Mouse (Mus musculus): Measurements from ENCODE around the gene Hmmr. TPM values are rescaled to one million over a fixed set of nuclear protein-coding genes. Genes with fewer than 3 reads are reported as not detected.

Gene Hmmr
- polyA plus RNA-seq, 1 experiment from 2014 or later, result 56.8 TPM

DNA sequence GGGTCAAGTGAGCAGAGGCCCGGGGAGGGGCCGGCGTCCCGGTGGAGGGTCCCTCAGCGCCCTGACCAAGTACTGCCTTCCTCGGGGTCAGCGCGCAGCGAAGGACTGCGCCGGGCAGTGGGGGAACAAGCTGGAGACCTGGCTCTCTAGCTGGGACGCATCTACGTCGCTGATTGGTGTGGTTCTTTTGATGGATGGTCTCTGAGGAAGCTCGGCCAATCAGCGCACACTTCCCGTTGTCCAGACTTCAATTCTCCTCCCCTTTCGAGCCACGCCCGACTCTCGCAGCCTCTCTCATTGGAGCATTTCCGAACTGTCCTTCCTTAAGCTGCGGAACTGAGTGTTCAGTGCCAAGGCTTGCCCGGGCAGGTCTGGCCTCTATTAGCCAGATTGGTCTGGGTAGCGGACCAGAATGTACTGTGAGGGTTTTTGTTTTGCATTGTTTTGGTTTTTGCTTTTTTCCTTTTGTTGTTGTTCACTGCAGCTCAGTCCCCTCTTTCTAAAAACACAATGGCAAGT is 21.9 kb upstream of the Hmmr start, which contains the start of gene Ccng1:
TSS of gene Ccng1 (minus strand) at position 203 of the 519 bp plus-strand sequence.
- under 1% methylated on average over 25 of the region's 25 CpGs for WGBS
- Histone ChIP-seq H3K9me3 (ENCODE audit: control insufficient read depth, low read length) (no peaks in the 10 kb centered on the region), H3K36me3 (ENCODE audit: control insufficient read depth, insufficient read depth, low read length) (peaks cover 30% of the 10 kb centered on the region), H3K4me3 (ENCODE audit: control insufficient read depth in 1 of 2, insufficient read depth in 1 of 2, low read depth in 1 of 2, low read length in 2 of 2) (peak within 1 kb of the TSS; percentile 61 to 93), H3K27ac (replicated peaks in 1 of 2; ENCODE audit: control insufficient read depth in 1 of 2, insufficient read depth in 1 of 2, low read depth in 2 of 2, low read length in 2 of 2) (peak within 1 kb of the TSS; percentile 92 to 95), H3K27me3 (ENCODE audit: control insufficient read depth, insufficient read depth, low read length) (no peaks in the 10 kb centered on the region), H3K9ac (ENCODE audit: low read length) (peak within 1 kb of the TSS; percentile 90), H3K4me2 (ENCODE audit: low read length) (peak within 1 kb of the TSS; percentile 81), H3K4me1 (ENCODE audit: control insufficient read depth in 2 of 2, insufficient read depth in 2 of 2, low read length in 2 of 2) (peaks cover 0 to 17% of the 10 kb centered on the region in 2 experiments; a peak in 3 of 4 replicates)
- peak; percentile 97 for ATAC-seq (ENCODE audit: insufficient number of reproducible peaks, insufficient read depth, low FRiP score, low read depth)

GRCm38 (mm10) chr11:40754664-40755107 is 21.5 kb upstream of the Hmmr start:
- peak overlapping the region; percentile 90 for H3K9ac ChIP-seq (ENCODE audit: low read length)
- H3K4me3 ChIP-seq (ENCODE audit: control insufficient read depth in 1 of 2, insufficient read depth in 1 of 2, low read depth in 1 of 2, low read length in 2 of 2), result peak overlapping the region; percentile 61 to 93
- peaks cover 0 to 17% of the 10 kb centered on the region in 2 experiments; a peak in 3 of 4 replicates for H3K4me1 ChIP-seq (ENCODE audit: control insufficient read depth in 2 of 2, insufficient read depth in 2 of 2, low read length in 2 of 2)
- H3K9me3 ChIP-seq (ENCODE audit: control insufficient read depth, low read length), result no peaks in the 10 kb centered on the region
- peak overlapping the region; percentile 81 for H3K4me2 ChIP-seq (ENCODE audit: low read length)
- H3K27me3 ChIP-seq (ENCODE audit: control insufficient read depth, insufficient read depth, low read length), result no peaks in the 10 kb centered on the region
- peak; percentile 74 for ATAC-seq (ENCODE audit: insufficient number of reproducible peaks, insufficient read depth, low FRiP score, low read depth)
- H3K36me3 ChIP-seq (ENCODE audit: control insufficient read depth, insufficient read depth, low read length), result peaks cover 34% of the 10 kb centered on the region
- under 1% methylated on average over 18 of the region's 19 CpGs for WGBS
- peak overlapping the region; percentile 92 to 95 for H3K27ac ChIP-seq (replicated peaks in 1 of 2; ENCODE audit: control insufficient read depth in 1 of 2, insufficient read depth in 1 of 2, low read depth in 2 of 2, low read length in 2 of 2)

DNA sequence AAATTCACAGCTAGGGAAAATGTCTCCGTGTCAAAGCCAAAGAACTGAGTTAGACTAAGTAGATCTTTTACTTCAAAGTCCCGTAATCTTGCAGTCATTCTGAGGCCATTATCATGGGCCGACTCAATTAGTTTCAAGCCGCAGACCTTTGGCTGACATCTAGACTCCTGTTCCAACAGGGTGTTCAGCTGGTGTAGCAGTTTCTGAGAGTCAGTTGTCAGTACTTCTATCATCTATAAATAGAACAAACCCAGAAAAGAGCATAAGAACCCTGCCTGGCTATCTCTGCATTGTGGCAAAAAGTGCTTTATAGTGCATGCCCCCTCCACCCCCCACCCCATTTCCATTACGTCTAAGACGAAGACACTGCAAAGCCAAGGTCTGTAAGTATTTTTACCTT is 20.6 kb upstream of the Hmmr start:
- 19% methylated on average over 6 of the region's 6 CpGs for WGBS
- H3K9me3 ChIP-seq (ENCODE audit: control insufficient read depth, low read length), result no peaks in the 10 kb centered on the region
- peak overlapping the region; percentile 90 for H3K9ac ChIP-seq (ENCODE audit: low read length)
- peaks cover 0 to 17% of the 10 kb centered on the region in 2 experiments; a peak in 3 of 4 replicates for H3K4me1 ChIP-seq (ENCODE audit: control insufficient read depth in 2 of 2, insufficient read depth in 2 of 2, low read length in 2 of 2)
- peak overlapping the region; percentile 39 to 93; a peak in 3 of 4 replicates for H3K4me3 ChIP-seq (ENCODE audit: control insufficient read depth in 1 of 2, insufficient read depth in 1 of 2, low read depth in 1 of 2, low read length in 2 of 2)
- H3K27me3 ChIP-seq (ENCODE audit: control insufficient read depth, insufficient read depth, low read length), result no peaks in the 10 kb centered on the region
- peaks cover 39% of the 10 kb centered on the region for H3K36me3 ChIP-seq (ENCODE audit: control insufficient read depth, insufficient read depth, low read length)
- peak overlapping the region; percentile 83 to 95 for H3K27ac ChIP-seq (replicated peaks in 1 of 2; ENCODE audit: control insufficient read depth in 1 of 2, insufficient read depth in 1 of 2, low read depth in 2 of 2, low read length in 2 of 2)
- H3K4me2 ChIP-seq (ENCODE audit: low read length), result peak overlapping the region; percentile 81
- no peak for ATAC-seq (ENCODE audit: insufficient number of reproducible peaks, insufficient read depth, low FRiP score, low read depth)

GRCm38 (mm10) chr11:40747716-40748115 is 14.5 kb upstream of the Hmmr start:
- H3K4me2 ChIP-seq (ENCODE audit: low read length), result no peak overlapping the region
- 51% methylated on average over 2 of the region's 2 CpGs for WGBS
- H3K27me3 ChIP-seq (ENCODE audit: control insufficient read depth, insufficient read depth, low read length), result no peaks in the 10 kb centered on the region
- H3K36me3 ChIP-seq (ENCODE audit: control insufficient read depth, insufficient read depth, low read length), result peaks cover 49% of the 10 kb centered on the region
- no peak overlapping the region for H3K27ac ChIP-seq (replicated peaks in 1 of 2; ENCODE audit: control insufficient read depth in 1 of 2, insufficient read depth in 1 of 2, low read depth in 2 of 2, low read length in 2 of 2)
- no peak overlapping the region for H3K9ac ChIP-seq (ENCODE audit: low read length)
- H3K9me3 ChIP-seq (ENCODE audit: control insufficient read depth, low read length), result no peaks in the 10 kb centered on the region
- peaks cover 0 to 5% of the 10 kb centered on the region in 2 experiments; a peak in 3 of 4 replicates for H3K4me1 ChIP-seq (ENCODE audit: control insufficient read depth in 2 of 2, insufficient read depth in 2 of 2, low read length in 2 of 2)
- ATAC-seq (ENCODE audit: insufficient number of reproducible peaks, insufficient read depth, low FRiP score, low read depth), result no peak
- H3K4me3 ChIP-seq (ENCODE audit: control insufficient read depth in 1 of 2, insufficient read depth in 1 of 2, low read depth in 1 of 2, low read length in 2 of 2), result no peak overlapping the region

GRCm38 (mm10) chr11:40746361-40746760 is 13.1 kb upstream of the Hmmr start:
- no peak overlapping the region for H3K4me2 ChIP-seq (ENCODE audit: low read length)
- H3K9ac ChIP-seq (ENCODE audit: low read length), result no peak overlapping the region
- peaks cover 45% of the 10 kb centered on the region for H3K36me3 ChIP-seq (ENCODE audit: control insufficient read depth, insufficient read depth, low read length)
- ATAC-seq (ENCODE audit: insufficient number of reproducible peaks, insufficient read depth, low FRiP score, low read depth), result no peak
- H3K4me3 ChIP-seq (ENCODE audit: control insufficient read depth in 1 of 2, insufficient read depth in 1 of 2, low read depth in 1 of 2, low read length in 2 of 2), result no peak overlapping the region
- H3K27ac ChIP-seq (replicated peaks in 1 of 2; ENCODE audit: control insufficient read depth in 1 of 2, insufficient read depth in 1 of 2, low read depth in 2 of 2, low read length in 2 of 2), result no peak overlapping the region
- no peaks in the 10 kb centered on the region for H3K27me3 ChIP-seq (ENCODE audit: control insufficient read depth, insufficient read depth, low read length)
- WGBS, result 87% methylated on average over 12 of the region's 12 CpGs
- no peaks in the 10 kb centered on the region for H3K4me1 ChIP-seq (ENCODE audit: control insufficient read depth in 2 of 2, insufficient read depth in 2 of 2, low read length in 2 of 2)
- H3K9me3 ChIP-seq (ENCODE audit: control insufficient read depth, low read length), result no peaks in the 10 kb centered on the region

GRCm38 (mm10) chr11:40744348-40744747 is 11.1 kb upstream of the Hmmr start:
- ATAC-seq (ENCODE audit: insufficient number of reproducible peaks, insufficient read depth, low FRiP score, low read depth), result no peak

DNA sequence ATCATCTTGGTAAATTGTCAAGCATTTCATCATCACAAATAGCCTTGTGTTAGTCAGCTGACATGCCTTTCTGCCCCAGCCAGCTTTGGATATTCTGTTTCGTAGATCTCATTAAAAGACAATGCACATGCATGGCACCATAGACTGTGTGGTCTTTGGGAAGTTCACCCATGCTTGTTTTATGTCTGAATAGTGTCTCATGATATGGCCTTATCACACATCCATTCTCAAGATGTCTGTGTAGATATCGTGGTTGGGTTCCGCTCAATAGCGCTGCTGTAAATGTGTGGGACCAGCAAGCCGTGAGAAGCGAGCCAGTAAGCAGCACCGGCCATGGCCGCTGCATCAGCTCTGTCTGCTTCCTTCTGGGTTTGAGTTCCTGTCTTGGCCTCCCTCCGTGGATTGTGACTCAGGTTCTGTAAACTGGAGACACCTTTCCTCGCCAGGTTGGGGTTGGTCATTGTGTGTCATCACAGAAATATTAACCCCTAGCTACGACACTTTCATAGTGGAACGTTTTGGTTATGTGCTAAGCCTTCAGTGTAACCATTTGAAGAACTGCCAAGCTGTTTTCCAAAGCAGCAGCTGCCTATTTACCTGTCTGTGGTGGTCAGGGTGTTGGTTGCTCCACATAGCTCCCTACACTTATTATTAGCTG is 8.5 kb upstream of the Hmmr start:
- peaks cover 53% of the 10 kb centered on the region for H3K36me3 ChIP-seq (ENCODE audit: control insufficient read depth, insufficient read depth, low read length)
- no peak overlapping the region for H3K27ac ChIP-seq (replicated peaks in 1 of 2; ENCODE audit: control insufficient read depth in 1 of 2, insufficient read depth in 1 of 2, low read depth in 2 of 2, low read length in 2 of 2)
- 90% methylated on average over 12 of the region's 12 CpGs for WGBS
- no peak for ATAC-seq (ENCODE audit: insufficient number of reproducible peaks, insufficient read depth, low FRiP score, low read depth)
- H3K4me1 ChIP-seq (ENCODE audit: control insufficient read depth in 2 of 2, insufficient read depth in 2 of 2, low read length in 2 of 2), result no peaks in the 10 kb centered on the region
- H3K27me3 ChIP-seq (ENCODE audit: control insufficient read depth, insufficient read depth, low read length), result no peaks in the 10 kb centered on the region
- no peak overlapping the region for H3K4me3 ChIP-seq (ENCODE audit: control insufficient read depth in 1 of 2, insufficient read depth in 1 of 2, low read depth in 1 of 2, low read length in 2 of 2)
- no peak overlapping the region for H3K9ac ChIP-seq (ENCODE audit: low read length)
- H3K4me2 ChIP-seq (ENCODE audit: low read length), result no peak overlapping the region
- H3K9me3 ChIP-seq (ENCODE audit: control insufficient read depth, low read length), result no peaks in the 10 kb centered on the region

More at GRCm38 (mm10) chr11:40744348-40744747, 11.1 kb upstream of the Hmmr start:
- WGBS, result 87% methylated on average over 3 of the region's 3 CpGs
- Histone ChIP-seq H3K9ac (ENCODE audit: low read length) (no peak overlapping the region), H3K4me1 (ENCODE audit: control insufficient read depth in 2 of 2, insufficient read depth in 2 of 2, low read length in 2 of 2) (no peaks in the 10 kb centered on the region), H3K27ac (replicated peaks in 1 of 2; ENCODE audit: control insufficient read depth in 1 of 2, insufficient read depth in 1 of 2, low read depth in 2 of 2, low read length in 2 of 2) (no peak overlapping the region), H3K4me3 (ENCODE audit: control insufficient read depth in 1 of 2, insufficient read depth in 1 of 2, low read depth in 1 of 2, low read length in 2 of 2) (no peak overlapping the region), H3K4me2 (ENCODE audit: low read length) (no peak overlapping the region), H3K9me3 (ENCODE audit: control insufficient read depth, low read length) (no peaks in the 10 kb centered on the region), H3K36me3 (ENCODE audit: control insufficient read depth, insufficient read depth, low read length) (peaks cover 43% of the 10 kb centered on the region), H3K27me3 (ENCODE audit: control insufficient read depth, insufficient read depth, low read length) (no peaks in the 10 kb centered on the region)

Data from heart, embryonic 14.5 days (tissue).